Mouse (Mus musculus) spleen, adult 2 months (tissue): Measurements from ENCODE around the gene Flnc.

Source experiments
- CTCF ChIP-seq: fragments of 200-500 bp; IDR thresholded peaks from 2 replicates; pipeline ENCODE4 v1.5.1; 2011; ENCODE audit warnings: mild to moderate bottlenecking, inconsistent platforms; ENCODE audit not compliant: insufficient read depth, insufficient read length, insufficient replicate concordance; ENCODE audit errors: extremely low read depth
- POLR2A ChIP-seq: fragments of 200-500 bp; IDR thresholded peaks from 2 replicates; pipeline ENCODE4 v1.6.1; 2011; ENCODE audit warnings: low read depth, low read length, inconsistent platforms

GRCm38 (mm10) chr6:29433804-29434795 lies 1.0 kb downstream of the Flnc start:
- TF ChIP-seq CTCF (no peak), POLR2A (no peak)
